Mouse (Mus musculus): ENCODE results near the gene Acbd4. TPM values are rescaled to one million over a fixed set of nuclear protein-coding genes. Genes with fewer than 3 reads are reported as not detected.

Gene Acbd4
- polyA plus RNA-seq, 1 experiment from 2014 or later: 27.8 TPM

- ATAC-seq (ENCODE audit: insufficient number of reproducible peaks, low FRiP score, low TSS enrichment, low read depth): no peak
- H3K36me3 ChIP-seq: no peaks in the 10 kb centered on the region
- H3K9ac ChIP-seq: no peak overlapping the region
- no peak overlapping the region for H3K4me3 ChIP-seq
- H3K4me1 ChIP-seq: peaks cover 36% of the 10 kb centered on the region
- H3K27me3 ChIP-seq: 0 out of 2 replicates have a peak, but pooled peaks cover 3% of the 10 kb centered on the region
- H3K27ac ChIP-seq: no peak overlapping the region
- no peak overlapping the region for H3K4me2 ChIP-seq
- 64% methylated on average over 20 of the region's 20 CpGs for WGBS
- H3K9me3 ChIP-seq: no peaks in the 10 kb centered on the region
Measured at GRCm38 (mm10) chr11:103093862-103094833, 7.3 kb upstream of the Acbd4 start.

DNA sequence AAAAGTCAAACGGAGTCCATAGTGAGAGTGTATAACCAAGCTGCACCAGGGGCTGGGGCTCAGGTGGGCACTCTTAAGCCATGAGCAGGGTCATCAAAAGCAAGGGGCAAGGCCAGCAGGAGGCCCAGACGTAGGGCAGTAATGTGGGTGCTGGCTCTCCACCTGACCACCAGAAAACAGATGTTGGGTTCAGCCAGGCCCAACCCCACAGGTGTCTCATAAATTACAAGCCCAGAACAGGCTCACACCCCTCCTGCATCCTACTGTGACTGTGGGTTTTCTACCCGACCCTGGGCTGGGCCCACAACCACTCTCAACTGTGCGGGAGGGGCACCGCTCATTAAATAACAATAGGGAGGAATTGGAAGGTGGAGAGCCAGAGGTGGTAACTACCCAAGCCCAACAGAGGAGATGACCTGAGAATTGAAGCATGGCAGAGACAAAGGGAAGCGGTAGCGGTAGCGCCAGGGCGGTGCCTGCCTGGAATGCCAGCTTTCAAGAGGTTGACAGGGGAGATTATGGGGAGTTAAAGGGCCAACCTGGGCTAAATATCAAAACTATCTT, 6.3 kb upstream of the Acbd4 start:
- Histone ChIP-seq H3K4me1 (peaks cover 36% of the 10 kb centered on the region), H3K36me3 (no peaks in the 10 kb centered on the region), H3K27ac (no peak overlapping the region), H3K9me3 (no peaks in the 10 kb centered on the region), H3K4me2 (no peak overlapping the region), H3K9ac (no peak overlapping the region), H3K27me3 (peaks cover 7% of the 10 kb centered on the region; the same call in 1 of the 2 replicates), H3K4me3 (no peak overlapping the region)
- no peak for ATAC-seq (ENCODE audit: insufficient number of reproducible peaks, low FRiP score, low TSS enrichment, low read depth)
- WGBS: 68% methylated on average over 9 of the region's 9 CpGs

- H3K4me2 ChIP-seq: no peak overlapping the region
- no peaks in the 10 kb centered on the region for H3K36me3 ChIP-seq
- no peak overlapping the region for H3K27ac ChIP-seq
- H3K9ac ChIP-seq: no peak overlapping the region
- no peak for ATAC-seq (ENCODE audit: insufficient number of reproducible peaks, low FRiP score, low TSS enrichment, low read depth)
- H3K27me3 ChIP-seq: peaks cover 7% of the 10 kb centered on the region; the same call in 1 of the 2 replicates
- no peak overlapping the region for H3K4me3 ChIP-seq
- no peaks in the 10 kb centered on the region for H3K9me3 ChIP-seq
- WGBS: 87% methylated on average over 6 of the region's 6 CpGs
- H3K4me1 ChIP-seq: peaks cover 37% of the 10 kb centered on the region
Measured at GRCm38 (mm10) chr11:103095801-103096200, 5.7 kb upstream of the Acbd4 start.

DNA sequence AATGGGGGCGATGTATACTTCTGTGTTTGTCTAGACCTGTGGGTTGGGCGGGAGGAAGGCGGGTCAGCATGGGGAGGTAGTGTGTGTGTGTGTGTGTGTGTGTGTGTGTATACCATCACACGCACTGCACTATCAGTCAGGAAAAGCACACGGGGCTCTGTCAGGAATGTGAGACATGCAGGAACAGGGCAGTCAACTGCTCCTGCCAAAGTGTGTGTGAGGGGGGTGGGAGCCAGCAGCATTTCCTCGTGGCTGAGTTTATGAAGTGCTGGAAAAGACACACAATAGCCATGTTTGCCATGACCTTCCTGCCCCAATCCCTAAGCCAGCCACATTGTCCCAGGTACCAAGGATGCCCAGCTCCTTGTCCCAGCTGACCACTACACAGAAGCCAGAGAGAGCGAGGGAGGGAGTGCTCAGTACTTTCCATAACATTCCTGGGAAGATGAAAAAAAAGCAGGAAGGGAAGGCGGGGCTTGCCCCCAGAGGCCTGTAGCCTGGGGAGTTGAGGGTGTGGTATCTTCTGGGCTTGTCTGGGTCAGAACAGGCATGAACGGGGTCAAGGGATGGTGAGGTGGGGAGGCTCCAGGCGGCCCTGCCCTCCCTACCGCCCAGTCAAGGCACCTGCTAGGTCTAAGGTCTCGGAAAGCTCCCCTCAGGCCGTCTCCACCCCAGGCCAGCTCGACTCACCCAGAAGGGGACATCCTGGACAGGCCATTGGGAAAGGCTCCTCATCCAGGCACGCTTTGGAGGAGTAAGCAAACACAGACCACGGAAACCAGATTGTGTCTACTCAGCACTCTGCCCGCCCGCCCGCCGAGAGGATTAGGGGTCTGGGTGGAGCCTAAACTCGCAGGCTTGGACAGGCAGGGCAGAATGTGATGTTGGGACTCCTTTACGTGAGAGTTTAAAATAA, 4.2 kb upstream of the Acbd4 start:
- Histone ChIP-seq H3K9me3 (no peaks in the 10 kb centered on the region), H3K36me3 (no peaks in the 10 kb centered on the region), H3K4me3 (peak overlapping the region; percentile 24), H3K27me3 (peaks cover 13% of the 10 kb centered on the region; the same call in 1 of the 2 replicates), H3K9ac (no peak overlapping the region), H3K4me1 (peaks cover 50% of the 10 kb centered on the region), H3K27ac (peak overlapping the region; percentile 81), H3K4me2 (peak overlapping the region; percentile 31)
- WGBS: 22% methylated on average over 22 of the region's 22 CpGs
- ATAC-seq (ENCODE audit: insufficient number of reproducible peaks, low FRiP score, low TSS enrichment, low read depth): no peak

GRCm38 (mm10) chr11:103098531-103099190, 2.8 kb upstream of the Acbd4 start:
- Histone ChIP-seq H3K27ac (no peak overlapping the region), H3K4me1 (peaks cover 58% of the 10 kb centered on the region), H3K27me3 (peaks cover 13% of the 10 kb centered on the region; the same call in 1 of the 2 replicates), H3K9ac (no peak overlapping the region), H3K4me2 (no peak overlapping the region), H3K36me3 (no peaks in the 10 kb centered on the region), H3K4me3 (no peak overlapping the region), H3K9me3 (no peaks in the 10 kb centered on the region)
- ATAC-seq (ENCODE audit: insufficient number of reproducible peaks, low FRiP score, low TSS enrichment, low read depth): no peak
- WGBS: 73% methylated on average over 11 of the region's 11 CpGs

- ATAC-seq (ENCODE audit: insufficient number of reproducible peaks, low FRiP score, low TSS enrichment, low read depth): no peak
- H3K4me2 ChIP-seq: no peak overlapping the region
- no peaks in the 10 kb centered on the region for H3K9me3 ChIP-seq
- no peak overlapping the region for H3K9ac ChIP-seq
- no peak overlapping the region for H3K27ac ChIP-seq
- WGBS: 49% methylated on average over 12 of the region's 12 CpGs
- no peak overlapping the region for H3K4me3 ChIP-seq
- H3K27me3 ChIP-seq: peaks cover 13% of the 10 kb centered on the region; the same call in 1 of the 2 replicates
- H3K36me3 ChIP-seq: no peaks in the 10 kb centered on the region
- H3K4me1 ChIP-seq: peaks cover 54% of the 10 kb centered on the region
Measured at GRCm38 (mm10) chr11:103099352-103099940, 2.0 kb upstream of the Acbd4 start.

DNA sequence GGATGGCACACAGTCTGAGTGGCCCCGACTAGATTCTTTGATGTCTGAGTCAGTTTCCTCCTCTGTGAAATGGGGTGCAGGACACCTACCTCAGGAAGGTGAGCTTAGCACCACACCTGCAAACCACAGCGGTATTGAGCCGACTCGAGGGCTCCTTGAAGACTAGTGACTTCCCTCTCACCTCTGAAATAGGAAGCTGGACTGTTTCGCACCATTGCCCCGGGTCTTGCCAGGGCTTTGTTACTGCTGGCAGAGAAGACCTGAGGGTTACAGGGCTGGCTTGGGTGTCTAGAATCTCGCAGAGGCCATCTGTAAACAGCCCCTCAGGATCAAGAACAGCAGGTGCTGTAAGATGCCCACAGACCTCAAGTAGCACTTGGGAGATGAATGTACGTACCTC, 1.1 kb upstream of the Acbd4 start:
- peak overlapping the region; percentile 68; the same call in 1 of the 2 replicates for H3K4me3 ChIP-seq
- no peak overlapping the region for H3K9ac ChIP-seq
- WGBS: 70% methylated on average over 8 of the region's 8 CpGs
- ATAC-seq (ENCODE audit: insufficient number of reproducible peaks, low FRiP score, low TSS enrichment, low read depth): no peak
- H3K9me3 ChIP-seq: no peaks in the 10 kb centered on the region
- H3K27me3 ChIP-seq: peaks cover 13% of the 10 kb centered on the region; the same call in 1 of the 2 replicates
- no peak overlapping the region for H3K4me2 ChIP-seq
- H3K36me3 ChIP-seq: no peaks in the 10 kb centered on the region
- H3K27ac ChIP-seq: no peak overlapping the region
- H3K4me1 ChIP-seq: peaks cover 50% of the 10 kb centered on the region

- H3K27me3 ChIP-seq: peaks cover 13% of the 10 kb centered on the region; the same call in 1 of the 2 replicates
- peak overlapping the region; percentile 92 for H3K4me2 ChIP-seq
- WGBS: 2% methylated on average over 30 of the region's 30 CpGs
- H3K36me3 ChIP-seq: peaks cover 6% of the 10 kb centered on the region; the same call in 1 of the 2 replicates
- H3K9me3 ChIP-seq: no peaks in the 10 kb centered on the region
- peaks cover 44% of the 10 kb centered on the region for H3K4me1 ChIP-seq
- H3K27ac ChIP-seq: peak overlapping the region; percentile 57
- H3K4me3 ChIP-seq: peak overlapping the region; percentile 68
- peak overlapping the region; percentile 63; the same call in 1 of the 2 replicates for H3K9ac ChIP-seq
- no peak for ATAC-seq (ENCODE audit: insufficient number of reproducible peaks, low FRiP score, low TSS enrichment, low read depth)
Measured at GRCm38 (mm10) chr11:103101866-103102501, 502 bp downstream of the Acbd4 start.

DNA sequence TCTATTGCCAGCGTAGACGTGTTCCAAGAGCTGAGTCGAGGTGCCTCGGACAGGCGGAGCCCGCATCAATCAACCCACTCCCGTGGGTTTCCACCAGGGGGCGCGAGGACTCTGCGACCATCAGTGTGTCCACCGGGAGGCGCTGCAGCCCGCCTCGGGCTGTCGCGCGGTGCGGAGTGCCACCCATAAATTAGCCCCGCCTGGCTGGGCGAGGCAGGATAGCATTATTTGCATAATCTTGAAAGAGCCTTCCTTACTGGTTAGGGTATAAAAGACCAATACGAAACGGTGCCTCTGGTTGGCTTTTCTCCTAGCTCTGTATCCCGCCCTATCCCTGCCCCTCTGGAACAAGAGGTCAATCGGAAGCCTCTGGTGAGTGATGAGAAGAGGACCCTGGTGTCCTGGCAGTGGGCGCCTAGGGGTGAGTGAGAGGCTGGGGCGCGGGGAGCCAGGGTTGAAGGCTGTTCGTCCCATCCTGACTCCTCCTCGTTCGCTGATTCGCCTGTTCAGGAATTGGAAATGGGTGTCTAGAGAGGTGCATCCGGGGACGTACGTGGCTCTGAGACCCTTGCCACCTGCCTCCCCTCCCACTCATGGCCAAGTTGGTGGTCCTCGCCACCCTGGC, 1.4 kb downstream of the Acbd4 start:
- H3K9ac ChIP-seq: peak overlapping the region; percentile 27
- peak overlapping the region; percentile 57 for H3K27ac ChIP-seq
- H3K9me3 ChIP-seq: no peaks in the 10 kb centered on the region
- peaks cover 6% of the 10 kb centered on the region; the same call in 1 of the 2 replicates for H3K36me3 ChIP-seq
- peak; percentile 86 for ATAC-seq (ENCODE audit: insufficient number of reproducible peaks, low FRiP score, low TSS enrichment, low read depth)
- peaks cover 13% of the 10 kb centered on the region; the same call in 1 of the 2 replicates for H3K27me3 ChIP-seq
- peak overlapping the region; percentile 92 for H3K4me2 ChIP-seq
- peak overlapping the region; percentile 68 for H3K4me3 ChIP-seq
- peaks cover 35% of the 10 kb centered on the region for H3K4me1 ChIP-seq
- 2% methylated on average over 35 of the region's 35 CpGs for WGBS

- H3K27me3 ChIP-seq: peaks cover 13% of the 10 kb centered on the region; the same call in 1 of the 2 replicates
- H3K36me3 ChIP-seq: peaks cover 6% of the 10 kb centered on the region; the same call in 1 of the 2 replicates
- H3K4me2 ChIP-seq: peak overlapping the region; percentile 92
- H3K4me1 ChIP-seq: peaks cover 30% of the 10 kb centered on the region
- ATAC-seq (ENCODE audit: insufficient number of reproducible peaks, low FRiP score, low TSS enrichment, low read depth): no peak
- H3K9ac ChIP-seq: no peak overlapping the region
- peak overlapping the region; percentile 68 for H3K4me3 ChIP-seq
- H3K9me3 ChIP-seq: no peaks in the 10 kb centered on the region
- WGBS: 56% methylated on average over 8 of the region's 8 CpGs
- no peak overlapping the region for H3K27ac ChIP-seq
Measured at GRCm38 (mm10) chr11:103103621-103104020, 2.1 kb downstream of the Acbd4 start.
